Mouse (Mus musculus): Measurements from ENCODE around the gene N6amt1. TPM values are rescaled to one million over a fixed set of nuclear protein-coding genes. Genes with fewer than 3 reads are reported as not detected.

N6amt1 gene
- polyA plus RNA-seq, 1 experiment, result 9.9 TPM

DNA sequence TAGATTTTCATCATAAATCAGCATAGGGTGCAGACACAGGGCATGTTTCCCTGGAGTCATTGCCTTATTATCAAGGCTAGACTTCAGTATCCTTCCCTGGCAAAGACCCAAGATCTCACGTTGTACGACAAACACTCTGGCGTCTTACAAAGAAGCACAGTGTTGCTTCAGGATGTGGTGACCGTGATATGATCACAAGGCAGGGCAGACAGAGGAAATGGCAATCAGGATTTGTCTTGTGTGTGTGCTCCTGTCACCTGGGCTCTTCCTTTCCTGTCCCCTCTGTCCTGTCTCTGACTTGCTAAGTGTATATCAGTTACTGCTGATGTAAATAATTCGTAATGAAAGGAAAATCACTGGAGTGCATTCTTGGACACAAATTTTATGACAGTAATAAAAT is 29.4 kb upstream of the N6amt1 start:
- TF ChIP-seq CTCF (IDR thresholded peaks at IDR 0.05; ENCODE audit: control insufficient read depth, insufficient read depth, low read length) (no peak), POLR2A (IDR thresholded peaks at IDR 0.05; ENCODE audit: borderline replicate concordance, control insufficient read depth, low read depth, low read length) (no peak)
- 14% methylated on average over 5 of the region's 5 CpGs for WGBS
- Histone ChIP-seq H3K4me1 (ENCODE audit: control insufficient read depth, insufficient read depth, low read length) (no peaks in the 10 kb centered on the region; the same call in 1 of the 2 replicates), H3K4me3 (replicated peaks; ENCODE audit: control insufficient read depth, low read depth, low read length) (no peak overlapping the region), H3K27ac (ENCODE audit: control insufficient read depth, insufficient read depth, low read depth, low read length, poor library complexity) (no peak overlapping the region)

DNA sequence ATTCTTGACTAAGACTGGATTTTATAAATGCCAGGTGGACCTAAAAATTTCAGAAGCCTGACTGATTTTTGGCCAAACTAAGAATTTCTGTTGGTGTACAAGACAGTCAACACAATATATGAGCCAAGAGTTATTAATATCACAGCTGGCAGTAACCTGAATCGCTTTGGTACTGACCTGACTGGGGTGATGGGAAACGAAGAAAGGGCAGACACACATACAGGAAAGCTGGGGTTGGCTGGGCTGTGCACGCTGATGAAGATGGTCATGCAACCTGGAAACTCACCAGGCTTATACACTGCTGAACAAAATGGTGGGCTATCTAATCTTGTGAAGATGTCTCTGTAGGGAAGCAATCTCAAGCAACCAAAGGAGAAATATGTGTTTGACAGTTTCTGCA is 24.0 kb upstream of the N6amt1 start:
- no peaks in the 10 kb centered on the region for H3K4me1 ChIP-seq (ENCODE audit: control insufficient read depth, insufficient read depth, low read length)
- H3K27ac ChIP-seq (ENCODE audit: control insufficient read depth, insufficient read depth, low read depth, low read length, poor library complexity), result no peak overlapping the region
- no peak overlapping the region for H3K4me3 ChIP-seq (replicated peaks; ENCODE audit: control insufficient read depth, low read depth, low read length)
- WGBS, result 72% methylated on average over 3 of the region's 3 CpGs
- TF ChIP-seq POLR2A (IDR thresholded peaks at IDR 0.05; ENCODE audit: borderline replicate concordance, control insufficient read depth, low read depth, low read length), result no peak
- no peak for TF ChIP-seq CTCF (IDR thresholded peaks at IDR 0.05; ENCODE audit: control insufficient read depth, insufficient read depth, low read length)

GRCm38 (mm10) chr16:87334756-87335155 is 19.2 kb upstream of the N6amt1 start:
- Histone ChIP-seq H3K4me3 (replicated peaks; ENCODE audit: control insufficient read depth, low read depth, low read length) (no peak overlapping the region), H3K4me1 (ENCODE audit: control insufficient read depth, insufficient read depth, low read length) (no peaks in the 10 kb centered on the region), H3K27ac (ENCODE audit: control insufficient read depth, insufficient read depth, low read depth, low read length, poor library complexity) (no peak overlapping the region)
- TF ChIP-seq POLR2A (IDR thresholded peaks at IDR 0.05; ENCODE audit: borderline replicate concordance, control insufficient read depth, low read depth, low read length) (no peak), CTCF (IDR thresholded peaks at IDR 0.05; ENCODE audit: control insufficient read depth, insufficient read depth, low read length) (no peak)
- 78% methylated on average over 3 of the region's 3 CpGs for WGBS

DNA sequence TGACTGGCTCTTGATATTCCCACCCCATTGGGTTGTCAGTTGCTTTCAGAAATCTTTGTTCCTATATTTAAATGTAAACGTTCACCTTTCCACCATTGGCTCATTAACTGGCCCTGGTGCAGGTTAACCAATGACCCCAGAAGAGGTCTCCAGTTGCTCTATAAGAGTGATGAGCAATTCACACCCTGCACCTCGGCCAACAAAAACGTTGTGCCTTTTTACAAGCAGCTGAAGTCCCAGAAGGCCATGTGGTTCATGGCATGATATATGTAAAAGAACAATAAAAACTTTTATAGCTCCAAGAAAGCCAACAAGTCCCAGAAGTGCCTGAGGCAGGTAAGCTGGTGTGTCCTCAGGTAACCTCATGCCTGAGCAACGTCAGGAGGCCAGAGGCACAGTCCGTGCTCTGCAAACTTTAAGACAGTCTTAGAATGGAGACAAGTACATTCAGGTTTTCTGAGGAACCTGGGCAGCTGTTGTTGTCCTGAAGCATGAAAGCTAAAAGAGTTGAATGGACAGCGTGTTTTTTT is 12.9 kb upstream of the N6amt1 start:
- Histone ChIP-seq H3K4me1 (ENCODE audit: control insufficient read depth, insufficient read depth, low read length) (no peaks in the 10 kb centered on the region), H3K4me3 (replicated peaks; ENCODE audit: control insufficient read depth, low read depth, low read length) (no peak overlapping the region), H3K27ac (ENCODE audit: control insufficient read depth, insufficient read depth, low read depth, low read length, poor library complexity) (no peak overlapping the region)
- WGBS, result 75% methylated on average over 6 of the region's 6 CpGs
- TF ChIP-seq POLR2A (IDR thresholded peaks at IDR 0.05; ENCODE audit: borderline replicate concordance, control insufficient read depth, low read depth, low read length), result no peak
- TF ChIP-seq CTCF (IDR thresholded peaks at IDR 0.05; ENCODE audit: control insufficient read depth, insufficient read depth, low read length), result no peak

- no peak for TF ChIP-seq CTCF (IDR thresholded peaks at IDR 0.05; ENCODE audit: control insufficient read depth, insufficient read depth, low read length)
- TF ChIP-seq POLR2A (IDR thresholded peaks at IDR 0.05; ENCODE audit: borderline replicate concordance, control insufficient read depth, low read depth, low read length), result no peak
- H3K4me3 ChIP-seq (replicated peaks; ENCODE audit: control insufficient read depth, low read depth, low read length), result no peak overlapping the region
- 95% methylated on average over 2 of the region's 2 CpGs for WGBS
- no peaks in the 10 kb centered on the region for H3K4me1 ChIP-seq (ENCODE audit: control insufficient read depth, insufficient read depth, low read length)
- H3K27ac ChIP-seq (ENCODE audit: control insufficient read depth, insufficient read depth, low read depth, low read length, poor library complexity), result no peak overlapping the region
Measured at GRCm38 (mm10) chr16:87348133-87348532, 5.9 kb upstream of the N6amt1 start.

- 71% methylated on average over 5 of the region's 5 CpGs for WGBS
- TF ChIP-seq CTCF (IDR thresholded peaks at IDR 0.05; ENCODE audit: control insufficient read depth, insufficient read depth, low read length), result no peak
- no peak for TF ChIP-seq POLR2A (IDR thresholded peaks at IDR 0.05; ENCODE audit: borderline replicate concordance, control insufficient read depth, low read depth, low read length)
- Histone ChIP-seq H3K27ac (ENCODE audit: control insufficient read depth, insufficient read depth, low read depth, low read length, poor library complexity) (no peak overlapping the region), H3K4me3 (replicated peaks; ENCODE audit: control insufficient read depth, low read depth, low read length) (no peak overlapping the region), H3K4me1 (ENCODE audit: control insufficient read depth, insufficient read depth, low read length) (no peaks in the 10 kb centered on the region)
Measured at GRCm38 (mm10) chr16:87351386-87352105, 2.4 kb upstream of the N6amt1 start.

DNA sequence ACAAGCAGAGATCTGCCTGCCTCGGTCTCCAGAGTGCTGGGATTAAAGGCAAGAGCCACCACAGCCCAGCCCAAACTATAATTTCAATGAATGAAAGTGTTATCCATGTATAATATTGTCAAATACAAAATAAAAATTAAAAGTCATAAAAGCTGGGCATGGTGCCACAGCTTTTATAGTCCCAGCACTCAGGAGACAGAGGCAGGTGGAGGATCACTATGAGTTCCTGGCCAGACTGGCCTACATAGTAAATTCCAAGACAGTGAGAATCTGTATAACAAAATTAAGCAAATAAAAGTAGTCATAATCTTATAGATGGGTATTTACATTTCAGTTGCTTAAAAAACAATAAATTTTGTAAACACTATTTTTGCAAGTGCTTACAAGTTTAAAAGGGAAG is 380 bp upstream of the N6amt1 start:
- no peaks in the 10 kb centered on the region for H3K4me1 ChIP-seq (ENCODE audit: control insufficient read depth, insufficient read depth, low read length)
- WGBS, result 94% methylated on average over 1 of the region's 1 CpGs
- H3K27ac ChIP-seq (ENCODE audit: control insufficient read depth, insufficient read depth, low read depth, low read length, poor library complexity), result no peak overlapping the region
- TF ChIP-seq CTCF (IDR thresholded peaks at IDR 0.05; ENCODE audit: control insufficient read depth, insufficient read depth, low read length) (no peak), POLR2A (IDR thresholded peaks at IDR 0.05; ENCODE audit: borderline replicate concordance, control insufficient read depth, low read depth, low read length) (no peak)
- H3K4me3 ChIP-seq (replicated peaks; ENCODE audit: control insufficient read depth, low read depth, low read length), result no peak overlapping the region

DNA sequence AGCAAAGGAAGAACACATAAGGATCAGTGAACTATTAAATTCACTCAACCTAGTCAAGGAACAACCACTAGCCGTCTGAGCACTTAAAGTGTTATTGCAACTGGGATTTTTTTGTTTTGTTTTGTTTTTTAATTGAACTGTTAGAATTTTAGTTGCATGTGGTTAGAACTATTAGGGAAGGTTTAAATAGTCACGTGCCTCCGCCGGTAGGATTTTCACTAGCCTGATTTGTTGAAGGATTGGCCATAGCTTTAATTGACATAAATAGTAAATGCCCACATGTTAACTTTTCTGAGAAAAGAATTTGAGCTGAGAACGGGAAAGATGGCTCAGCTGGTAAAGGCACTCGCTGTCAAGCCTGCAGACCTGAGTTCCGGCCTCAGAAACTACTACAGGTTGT is 763 bp downstream of the N6amt1 start:
- H3K27ac ChIP-seq (ENCODE audit: control insufficient read depth, insufficient read depth, low read depth, low read length, poor library complexity), result no peak overlapping the region
- TF ChIP-seq POLR2A (IDR thresholded peaks at IDR 0.05; ENCODE audit: borderline replicate concordance, control insufficient read depth, low read depth, low read length), result no peak
- TF ChIP-seq CTCF (IDR thresholded peaks at IDR 0.05; ENCODE audit: control insufficient read depth, insufficient read depth, low read length), result no peak
- no peak overlapping the region for H3K4me3 ChIP-seq (replicated peaks; ENCODE audit: control insufficient read depth, low read depth, low read length)
- no peaks in the 10 kb centered on the region for H3K4me1 ChIP-seq (ENCODE audit: control insufficient read depth, insufficient read depth, low read length)
- WGBS, result 78% methylated on average over 7 of the region's 7 CpGs

Data from bone marrow, adult 2 months (tissue).